ENCODE assay signal across 10 mouse cellular contexts in genomic region chr19:7140856-7141421, GRCm38 (mm10). TPM values are rescaled to one million over a fixed set of nuclear protein-coding genes. Genes with fewer than 3 reads are reported as not detected.
A peak's percentile ranks its signal among the peaks of the same experiment; 100 is the strongest.
DNase-seq lines count a peak whose midpoint lies in the region; TF ChIP-seq lines count a peak whose summit lies in the region.
"Had no signal": no experiment of that assay in that cellular context is flagged by ENCODE, and none has a peak within 500 bp of the region (broad histone marks: within the 10 kb centered on the region; RNA-seq: fewer than 3 reads in every experiment).

No protein-coding gene starts in this region.

- no peak overlapping the region for H3K4me3 ChIP-seq in cerebellum, adult 2 months (replicated peaks; ENCODE audit: insufficient read depth, low read depth, low read length)
- H3K4me3 ChIP-seq in limb, embryonic 10.5 days = no peak overlapping the region

- TF ChIP-seq POLR2A in cerebellum, adult 2 months (IDR thresholded peaks at IDR 0.05; ENCODE audit: borderline replicate concordance, insufficient read depth, low read length) = no peak

- H3K4me1 ChIP-seq in cerebellum, adult 2 months (ENCODE audit: control insufficient read depth, insufficient read depth, low read length) = peaks cover 40% of the 10 kb centered on the region
- peaks cover 83% of the 10 kb centered on the region for H3K4me1 ChIP-seq in limb, embryonic 10.5 days

- H3K9me3 ChIP-seq in limb, embryonic 10.5 days (replicated peaks) = no peaks in the 10 kb centered on the region

- H3K27ac ChIP-seq in cerebellum, adult 2 months (ENCODE audit: insufficient read depth, low read length) = 0 out of 2 replicates have a peak overlapping the region, but pooled peaks have one; percentile 6
- peak overlapping the region; percentile 46 for H3K27ac ChIP-seq in limb, embryonic 10.5 days

- 71% methylated on average over 12 of the region's 12 CpGs for WGBS in cerebellum, adult 2 months
- 65% methylated on average over 12 of the region's 12 CpGs for WGBS in limb, embryonic 10.5 days

- no peaks in the 10 kb centered on the region for H3K27me3 ChIP-seq in cerebellum, adult 2 months (ENCODE audit: control insufficient read depth, insufficient read depth, low read length)
- H3K27me3 ChIP-seq in limb, embryonic 10.5 days (ENCODE audit: low read depth, poor library complexity, severe bottlenecking) = peaks cover 97% of the 10 kb centered on the region

- no peaks in the 10 kb centered on the region for H3K36me3 ChIP-seq in limb, embryonic 10.5 days

- no peak for TF ChIP-seq CTCF in cerebellum, adult 2 months (IDR thresholded peaks at IDR 0.05; ENCODE audit: borderline replicate concordance, insufficient read depth, low read depth, low read length)

- no peak for DNase-seq in cerebellum, adult 2 months
- no peak for DNase-seq in cerebellum, postnatal 14 days
- peak; percentile 51 for DNase-seq in right cerebral cortex, adult 18-20 months
- DNase-seq in right cerebral cortex, postnatal 14 days = no peak
- DNase-seq in limb, embryonic 10.5 days (ENCODE audit: low spot score) = no peak
- DNase-seq in retina, postnatal 1 day = peak; percentile 86
- no peak for DNase-seq in cerebellum, postnatal 36 days
- no peak for DNase-seq in thymus, postnatal 10 days (ENCODE audit: low spot score in 2 of 2)
- DNase-seq: adrenal gland, postnatal 36 days; lung, adult 2 months had no signal

RNA-seq across cellular contexts. Expression of gene Flrt1, which starts 35.4 kb away (rescaled TPM):
- polyA plus RNA-seq in cerebellum, adult 2 months (2012; rRNA removed) = 5.4 and 6.2 TPM in 2 replicates
- polyA plus RNA-seq in limb, embryonic 10.5 days (2016; fragmentation: Nextera tagmentation; extraction: Ambion mirVana) = 0.54 and 1.6 TPM in 2 replicates

Comparison
In these comparisons a context has a peak if more than half of its experiments do, and no peak if none do; other contexts are left out.
1. DNase-seq: peak in right cerebral cortex, adult 18-20 months (single experiment) and retina, postnatal 1 day (single experiment); none in cerebellum, adult 2 months (0 of 2), cerebellum, postnatal 14 days (0 of 2), right cerebral cortex, postnatal 14 days (single experiment), limb, embryonic 10.5 days (single experiment), cerebellum, postnatal 36 days (0 of 2) and thymus, postnatal 10 days (0 of 2).